Mouse (Mus musculus) forebrain, embryonic 16.5 days (tissue): Measurements from ENCODE around the gene Itga10. TPM values are rescaled to one million over a fixed set of nuclear protein-coding genes. Genes with fewer than 3 reads are reported as not detected.
A peak's percentile ranks its signal among the peaks of the same experiment; 100 is the strongest.

Experiments
- ATAC-seq: fragments of 200-750 bp; cut with Nextera tagmentation; 2 replicates; pipeline ENCODE4 v1.8.0; 2017; ENCODE audit warnings: mild to moderate bottlenecking, moderate library complexity
- H3K27ac ChIP-seq: fragments of 300-500 bp; sonication (generic); 2 replicates; pipeline ENCODE4 v1.5.1; 2014; ENCODE audit warnings: low read length, control low read depth
- H3K27me3 ChIP-seq: fragments of 300-500 bp; sonication (generic); replicated peaks from 2 replicates; pipeline ENCODE4 v1.6.1; 2014; ENCODE audit warnings: low read length; ENCODE audit not compliant: control insufficient read depth, insufficient read depth
- H3K36me3 ChIP-seq: fragments of 300-500 bp; sonication (generic); 2 replicates; pipeline ENCODE4 v1.6.1; 2014; ENCODE audit not compliant: control insufficient read depth, insufficient read depth
- H3K4me1 ChIP-seq: fragments of 300-500 bp; sonication (generic); replicated peaks from 2 replicates; pipeline ENCODE4 v1.6.1; 2014; ENCODE audit warnings: low read length; ENCODE audit not compliant: control insufficient read depth, insufficient read depth
- H3K4me2 ChIP-seq: fragments of 300-500 bp; sonication (generic); 2 replicates; pipeline ENCODE4 v1.6.1; 2014; ENCODE audit warnings: mild to moderate bottlenecking, low read length, control low read depth
- H3K4me3 ChIP-seq: fragments of 300-500 bp; sonication (generic); replicated peaks from 2 replicates; pipeline ENCODE4 v1.5.1; 2014; ENCODE audit warnings: mild to moderate bottlenecking, low read length, control low read depth
- H3K9ac ChIP-seq: fragments of 300-500 bp; sonication (generic); replicated peaks from 2 replicates; pipeline ENCODE4 v1.6.1; 2014; ENCODE audit warnings: low read depth, low read length, control low read depth
- H3K9me3 ChIP-seq: fragments of 300-500 bp; sonication (generic); 2 replicates; pipeline ENCODE4 v1.6.1; 2016; ENCODE audit warnings: low read length; ENCODE audit not compliant: control insufficient read depth
- WGBS: fragments of 180-500 bp; shearing (Covaris S2); extraction: QIAGEN DNeasy Blood & Tissue Kit; methylation state at CpG from one replicate; pipeline ENCODE4 v1.1.7; 2014; 5-methylcytosine and 5-hydroxymethylcytosine counted together
- polyA plus RNA-seq: library from polyadenylated mRNA; unstranded; fragments of >200 nt; fragmentation: Nextera tagmentation; extraction: Ambion mirVana; gene quantifications from 2 replicates; pipeline ENCODE4 v1.2.1, GENCODE M21; 2015

Itga10 gene
- polyA plus RNA-seq, 1 experiment from 2014 or later: 1.3 TPM

- ATAC-seq: no peak
- Histone ChIP-seq H3K36me3 (no peaks in the 10 kb centered on the region), H3K27me3 (0 out of 2 replicates have a peak, but pooled peaks cover 3% of the 10 kb centered on the region), H3K4me1 (peaks cover 9% of the 10 kb centered on the region), H3K9me3 (no peaks in the 10 kb centered on the region), H3K9ac (no peak overlapping the region), H3K27ac (no peak overlapping the region), H3K4me2 (no peak overlapping the region), H3K4me3 (no peak overlapping the region)
- 75% methylated on average over 8 of the region's 8 CpGs for WGBS
These were observed 29.1 kb downstream of the Itga10 start for GRCm38 (mm10) chr3:96674442-96674841.

DNA sequence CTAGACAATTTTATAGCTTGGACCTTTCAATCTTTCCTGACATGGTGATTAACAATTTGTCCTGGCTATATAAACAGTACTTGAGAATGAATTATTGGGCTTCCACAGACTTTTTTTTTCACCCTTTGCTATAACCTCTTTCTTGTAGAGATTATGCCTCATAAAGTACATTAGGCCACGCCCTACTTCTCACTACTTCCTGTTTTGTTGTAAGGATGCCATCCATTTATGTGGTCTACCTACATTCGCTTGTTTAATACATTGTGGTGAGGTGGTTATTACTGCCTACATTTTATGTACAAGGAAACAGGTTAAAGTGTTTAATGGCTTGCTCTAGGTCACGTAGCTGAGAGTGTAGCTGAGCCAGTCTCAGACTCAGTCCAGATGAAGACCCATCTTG lies 29.8 kb downstream of the Itga10 start:
- no peak for ATAC-seq
- Histone ChIP-seq H3K4me2 (no peak overlapping the region), H3K27me3 (0 out of 2 replicates have a peak, but pooled peaks cover 3% of the 10 kb centered on the region), H3K4me3 (no peak overlapping the region), H3K27ac (no peak overlapping the region), H3K9ac (no peak overlapping the region), H3K36me3 (no peaks in the 10 kb centered on the region), H3K4me1 (peaks cover 5% of the 10 kb centered on the region), H3K9me3 (no peaks in the 10 kb centered on the region)
- WGBS: 75% methylated on average over 3 of the region's 3 CpGs

GRCm38 (mm10) chr3:96675690-96676089 lies 30.3 kb downstream of the Itga10 start:
- H3K27me3 ChIP-seq: 0 out of 2 replicates have a peak, but pooled peaks cover 3% of the 10 kb centered on the region
- 26% methylated on average over 3 of the region's 3 CpGs for WGBS

GRCm38 (mm10) chr3:96678456-96678855 lies 33.1 kb downstream of the Itga10 start:
- Histone ChIP-seq H3K27me3 (no peaks in the 10 kb centered on the region), H3K9me3 (no peaks in the 10 kb centered on the region), H3K4me3 (no peak overlapping the region), H3K36me3 (no peaks in the 10 kb centered on the region), H3K4me1 (no peaks in the 10 kb centered on the region), H3K9ac (no peak overlapping the region), H3K4me2 (no peak overlapping the region), H3K27ac (no peak overlapping the region)
- no peak for ATAC-seq
- 66% methylated on average over 7 of the region's 7 CpGs for WGBS

More at GRCm38 (mm10) chr3:96675690-96676089, 30.3 kb downstream of the Itga10 start:
- Histone ChIP-seq H3K4me1 (no peaks in the 10 kb centered on the region), H3K4me3 (no peak overlapping the region), H3K9me3 (no peaks in the 10 kb centered on the region), H3K27ac (no peak overlapping the region), H3K36me3 (no peaks in the 10 kb centered on the region), H3K4me2 (no peak overlapping the region), H3K9ac (no peak overlapping the region)
- no peak for ATAC-seq

- Histone ChIP-seq H3K27me3 (no peaks in the 10 kb centered on the region), H3K36me3 (no peaks in the 10 kb centered on the region), H3K27ac (no peak overlapping the region), H3K4me1 (no peaks in the 10 kb centered on the region), H3K4me2 (no peak overlapping the region), H3K4me3 (no peak overlapping the region), H3K9me3 (no peaks in the 10 kb centered on the region), H3K9ac (no peak overlapping the region)
- no peak for ATAC-seq
- WGBS: 20% methylated on average over 5 of the region's 5 CpGs
These were observed 33.8 kb downstream of the Itga10 start for GRCm38 (mm10) chr3:96679159-96679674.

DNA sequence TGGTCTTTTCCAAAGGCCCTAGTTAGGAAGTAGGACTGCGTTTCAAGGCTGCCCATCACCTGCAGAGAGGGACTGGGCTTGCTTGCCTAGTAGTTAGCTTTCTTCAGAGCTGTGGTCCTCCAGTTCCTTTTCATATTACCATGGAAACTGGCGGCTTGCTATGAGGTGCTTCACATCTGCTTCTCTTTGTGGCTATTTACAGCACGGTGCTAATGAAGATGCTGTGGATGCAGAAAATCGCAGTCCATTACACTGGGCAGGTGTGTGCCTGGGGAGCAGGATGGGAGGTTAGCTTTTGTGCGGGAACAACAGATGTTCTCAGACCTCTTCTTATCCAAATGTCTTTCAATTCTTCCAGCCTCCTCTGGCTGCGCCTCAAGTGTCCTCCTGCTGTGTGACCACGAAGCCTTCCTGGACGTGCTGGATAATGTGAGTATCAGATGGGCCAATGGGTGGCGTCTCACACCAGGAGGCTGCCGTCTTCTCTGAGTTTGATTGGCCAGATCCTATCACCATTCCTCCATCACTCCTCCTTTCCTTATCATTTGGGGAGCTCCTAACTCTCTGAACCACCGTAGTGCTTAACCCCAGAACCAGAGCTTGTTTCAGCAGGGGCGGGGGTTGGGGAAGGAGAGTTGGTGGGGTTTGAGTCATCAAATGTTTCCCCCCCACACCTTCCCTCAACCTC lies 35.0 kb downstream of the Itga10 start:
- WGBS: 19% methylated on average over 12 of the region's 12 CpGs
- no peak overlapping the region for H3K4me3 ChIP-seq
- 0 out of 2 replicates have a peak, but pooled peaks cover 5% of the 10 kb centered on the region for H3K4me1 ChIP-seq
- peak; percentile 67 for ATAC-seq
- H3K9ac ChIP-seq: no peak overlapping the region
- no peak overlapping the region for H3K27ac ChIP-seq
- H3K4me2 ChIP-seq: no peak overlapping the region
- no peaks in the 10 kb centered on the region for H3K9me3 ChIP-seq
- H3K27me3 ChIP-seq: no peaks in the 10 kb centered on the region
- no peaks in the 10 kb centered on the region for H3K36me3 ChIP-seq

- Histone ChIP-seq H3K27me3 (no peaks in the 10 kb centered on the region), H3K4me2 (no peak overlapping the region), H3K27ac (no peak overlapping the region), H3K36me3 (no peaks in the 10 kb centered on the region), H3K4me3 (no peak overlapping the region), H3K9ac (no peak overlapping the region), H3K9me3 (no peaks in the 10 kb centered on the region), H3K4me1 (0 out of 2 replicates have a peak, but pooled peaks cover 5% of the 10 kb centered on the region)
- 97% methylated on average over 3 of the region's 3 CpGs for WGBS
- ATAC-seq: no peak
These were observed 38.1 kb downstream of the Itga10 start for GRCm38 (mm10) chr3:96683496-96683895.

GRCm38 (mm10) chr3:96684151-96684821 lies 38.9 kb downstream of the Itga10 start:
- WGBS: 63% methylated on average over 17 of the region's 17 CpGs

GRCm38 (mm10) chr3:96684822-96685156 lies 39.4 kb downstream of the Itga10 start:
- no peaks in the 10 kb centered on the region for H3K9me3 ChIP-seq
- H3K4me2 ChIP-seq: peak overlapping the region; percentile 35
- ATAC-seq: no peak
- 45% methylated on average over 28 of the region's 28 CpGs for WGBS
- no peaks in the 10 kb centered on the region for H3K27me3 ChIP-seq
- no peaks in the 10 kb centered on the region for H3K36me3 ChIP-seq
- peak overlapping the region; percentile 26 for H3K9ac ChIP-seq
- H3K4me3 ChIP-seq: peak overlapping the region; percentile 28
- H3K27ac ChIP-seq: no peak overlapping the region
- H3K4me1 ChIP-seq: 0 out of 2 replicates have a peak, but pooled peaks cover 5% of the 10 kb centered on the region

More at GRCm38 (mm10) chr3:96684151-96684821, 38.9 kb downstream of the Itga10 start:
- Histone ChIP-seq H3K4me1 (0 out of 2 replicates have a peak, but pooled peaks cover 5% of the 10 kb centered on the region), H3K27me3 (no peaks in the 10 kb centered on the region), H3K9ac (peak overlapping the region; percentile 26; the same call in 1 of the 2 replicates), H3K4me3 (peak overlapping the region; percentile 28), H3K36me3 (no peaks in the 10 kb centered on the region), H3K4me2 (peak overlapping the region; percentile 35), H3K27ac (no peak overlapping the region), H3K9me3 (no peaks in the 10 kb centered on the region)
- no peak for ATAC-seq
